Mouse (Mus musculus) heart, embryonic 13.5 days (tissue): Measurements from ENCODE around the gene Dpp4. TPM values are rescaled to one million over a fixed set of nuclear protein-coding genes. Genes with fewer than 3 reads are reported as not detected.

ENCODE experiments used
- ATAC-seq: fragments of 200-750 bp; cut with Nextera tagmentation; 2 replicates; pipeline ENCODE4 v1.8.0; 2017; ENCODE audit warnings: moderate TSS enrichment; ENCODE audit not compliant: insufficient number of reproducible peaks, low FRiP score, low TSS enrichment; ENCODE audit errors: extremely low read depth
- H3K27ac ChIP-seq: fragments of 300-500 bp; sonication (generic); replicated peaks from 2 replicates; pipeline ENCODE4 v1.5.1; 2015; ENCODE audit warnings: moderate library complexity, mild to moderate bottlenecking, inconsistent platforms
- H3K27me3 ChIP-seq: fragments of 300-500 bp; sonication (generic); replicated peaks from 2 replicates; pipeline ENCODE4 v1.6.1; 2015; ENCODE audit warnings: mild to moderate bottlenecking, inconsistent platforms
- H3K36me3 ChIP-seq: fragments of 300-500 bp; sonication (generic); 2 replicates; pipeline ENCODE4 v1.6.1; 2015; ENCODE audit warnings: mild to moderate bottlenecking, inconsistent platforms
- H3K4me1 ChIP-seq: fragments of 300-500 bp; sonication (generic); 2 replicates; pipeline ENCODE4 v1.6.1; 2015; ENCODE audit warnings: inconsistent platforms
- H3K4me2 ChIP-seq: fragments of 300-500 bp; sonication (generic); 2 replicates; pipeline ENCODE4 v1.6.1; 2015; ENCODE audit warnings: inconsistent platforms, mild to moderate bottlenecking, moderate library complexity
- H3K4me3 ChIP-seq: fragments of 300-500 bp; sonication (generic); 2 replicates; pipeline ENCODE4 v1.5.1; 2015; ENCODE audit warnings: moderate library complexity, mild to moderate bottlenecking, inconsistent platforms
- H3K9ac ChIP-seq: fragments of 300-500 bp; sonication (generic); 2 replicates; pipeline ENCODE4 v1.6.1; 2015; ENCODE audit warnings: inconsistent platforms, mild to moderate bottlenecking, moderate library complexity
- H3K9me3 ChIP-seq: fragments of 300-500 bp; sonication (generic); 2 replicates; pipeline ENCODE4 v1.6.1; 2016; ENCODE audit warnings: inconsistent platforms
- WGBS: fragments of 180-500 bp; shearing (Covaris S2); methylation state at CpG from one replicate; pipeline ENCODE4 v1.1.7; 2015; ENCODE audit warnings: mixed read lengths; 5-methylcytosine and 5-hydroxymethylcytosine counted together
- polyA plus RNA-seq: library from polyadenylated mRNA; unstranded; fragments of >200 nt; fragmentation: Nextera tagmentation; extraction: Ambion mirVana; gene quantifications from 2 replicates; pipeline ENCODE4 v1.2.1, GENCODE M21; 2015

Dpp4 gene
- polyA plus RNA-seq, 1 experiment from 2014 or later, result 20.1 TPM

DNA sequence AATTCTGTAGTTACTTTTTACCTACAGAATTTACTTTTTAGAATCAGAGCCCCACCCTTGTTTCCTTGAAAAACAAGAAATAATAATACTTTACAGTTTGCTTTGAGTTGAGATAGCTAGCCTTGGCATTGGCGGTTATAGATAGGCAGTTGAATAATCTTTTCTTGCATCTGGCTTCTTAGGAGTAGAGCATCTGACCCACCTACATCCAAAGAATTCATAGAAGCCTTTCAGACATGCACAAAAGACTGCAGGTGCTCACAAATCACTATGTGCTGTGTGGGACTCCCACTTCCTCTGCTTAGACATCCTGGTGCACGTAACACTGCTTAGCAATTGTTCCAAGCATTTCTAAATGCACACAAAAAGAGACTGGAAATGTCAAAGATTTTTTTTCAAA lies 127.0 kb downstream of the Dpp4 start:
- Histone ChIP-seq H3K4me2 (no peak overlapping the region), H3K27ac (no peak overlapping the region), H3K4me3 (no peak overlapping the region), H3K4me1 (no peaks in the 10 kb centered on the region), H3K27me3 (no peaks in the 10 kb centered on the region), H3K9me3 (no peaks in the 10 kb centered on the region), H3K36me3 (no peaks in the 10 kb centered on the region), H3K9ac (no peak overlapping the region)
- WGBS, result 83% methylated on average over 2 of the region's 2 CpGs
- no peak for ATAC-seq

Other genes starting within 250 kb of the Dpp4 start
- gene Gcg, start 71.4 kb upstream of the Dpp4 start, polyA plus RNA-seq, result 3.8 TPM in 1 of 2 replicates, not detected in the other
- gene Fap, start 161.8 kb upstream of the Dpp4 start, polyA plus RNA-seq, result 1.3 and 1.9 TPM in 2 replicates
- 1.4 and 1.7 TPM in 2 replicates for gene Ifih1, start 234.0 kb upstream of the Dpp4 start, polyA plus RNA-seq